Mouse (Mus musculus): ENCODE results near the gene Fignl2.

DNA sequence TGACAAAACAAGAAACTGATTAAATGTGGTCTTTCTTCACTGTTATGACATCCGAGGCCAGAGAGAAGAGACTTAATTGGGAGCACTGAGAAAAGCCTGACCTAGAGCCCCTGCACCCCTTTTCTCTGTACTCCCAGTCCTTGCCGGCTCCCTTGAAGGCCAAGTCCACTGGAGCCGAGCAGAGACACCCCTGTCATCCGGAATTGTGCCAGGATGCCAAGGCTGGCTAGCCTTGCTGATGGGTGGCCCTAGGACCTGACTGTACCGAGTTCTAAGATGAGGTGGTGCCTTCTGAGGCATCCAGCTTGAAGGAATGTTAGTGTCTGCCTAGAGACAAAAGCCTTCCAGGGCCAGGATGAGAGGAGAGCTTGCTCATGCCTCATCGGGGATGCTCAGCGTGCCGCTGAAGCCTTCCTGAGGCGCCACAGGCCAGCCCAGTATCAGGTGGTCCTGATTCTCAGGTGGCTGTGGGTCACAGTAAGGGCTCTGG lies 1.7 kb upstream of the Fignl2 start:
- TF ChIP-seq CTCF (IDR thresholded peaks at IDR 0.05; ENCODE audit: low read depth) (no peak), EP300 (IDR thresholded peaks at IDR 0.05; ENCODE audit: low read depth) (no peak)

All from liver, embryonic 14.5 days (tissue).